Mouse (Mus musculus): ENCODE results near the gene Wsb1. TPM values are rescaled to one million over a fixed set of nuclear protein-coding genes. Genes with fewer than 3 reads are reported as not detected.
A peak's percentile ranks its signal among the peaks of the same experiment; 100 is the strongest.

The Wsb1 gene
- total RNA-seq, 2 experiments from 2014 or later, result 32.1 to 44.6 TPM

- DNase-seq, result no peak
Measured at GRCm38 (mm10) chr11:79217133-79217532, 37.3 kb downstream of the Wsb1 start.

DNA sequence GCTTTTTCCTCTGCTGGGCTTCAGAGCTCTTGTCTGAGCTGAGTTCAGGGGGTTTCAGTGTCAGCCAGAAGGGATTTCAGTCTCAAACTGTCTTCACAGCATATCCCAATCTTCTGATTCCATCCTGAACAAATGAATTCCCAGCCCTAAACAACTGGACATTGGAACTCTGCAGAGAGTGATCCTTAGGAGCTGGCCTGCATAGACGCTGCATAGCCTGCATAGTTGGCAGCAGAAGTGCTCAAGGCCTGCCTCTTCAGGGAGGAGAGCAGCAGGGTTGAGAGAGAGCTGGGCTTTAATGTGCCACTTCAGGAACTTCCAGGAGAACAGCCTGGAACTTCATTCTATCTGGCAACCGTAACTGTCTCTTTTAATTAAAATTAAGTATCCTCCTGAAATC is 38.9 kb downstream of the Wsb1 start:
- DNase-seq, result no peak

GRCm38 (mm10) chr11:79214015-79214418 is 40.5 kb downstream of the Wsb1 start:
- peak; percentile 98 for DNase-seq

- no peak for DNase-seq
Measured at GRCm38 (mm10) chr11:79209882-79210471, 44.5 kb downstream of the Wsb1 start.

DNA sequence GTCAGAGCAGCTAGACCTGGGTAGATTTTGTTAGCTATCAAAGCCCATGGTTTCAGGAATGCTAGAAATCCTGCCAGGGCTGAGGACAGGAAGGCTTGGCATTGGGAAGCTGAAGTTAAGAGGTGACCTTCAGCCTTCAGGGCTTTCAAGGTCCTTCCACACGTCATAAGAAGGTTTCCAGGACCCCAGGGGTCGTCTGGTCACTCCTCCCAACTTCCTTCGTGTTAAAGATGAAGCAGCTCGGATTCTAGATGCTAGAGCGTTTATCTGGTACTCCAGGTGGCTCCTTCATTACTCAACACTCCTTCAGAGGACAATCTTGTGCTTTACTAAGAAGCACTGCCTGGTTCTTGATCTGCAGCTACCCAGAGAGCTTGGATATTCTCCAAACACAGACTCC is 45.4 kb downstream of the Wsb1 start:
- no peak for DNase-seq

DNA sequence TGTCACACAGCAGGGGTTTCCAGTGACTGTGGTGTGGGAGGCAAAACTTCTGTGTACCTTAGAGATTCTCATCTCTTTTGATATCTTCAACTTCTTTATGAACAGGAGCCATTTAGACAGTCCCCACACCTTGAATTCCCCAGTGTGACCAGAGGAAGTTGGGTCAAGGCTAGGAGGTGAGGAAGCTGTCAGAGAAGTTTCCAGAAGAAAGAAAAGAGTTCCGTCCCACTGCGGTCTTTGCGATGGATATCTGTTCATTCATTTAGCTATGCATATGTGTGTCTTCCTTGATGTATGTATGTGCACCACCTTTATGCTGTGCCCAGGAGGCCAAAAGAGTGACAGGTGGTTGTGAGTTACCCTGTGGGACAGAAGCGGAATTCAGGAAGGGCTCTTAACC is 46.0 kb downstream of the Wsb1 start:
- DNase-seq, result no peak

GRCm38 (mm10) chr11:79207691-79208090 is 46.8 kb downstream of the Wsb1 start:
- no peak for DNase-seq

DNA sequence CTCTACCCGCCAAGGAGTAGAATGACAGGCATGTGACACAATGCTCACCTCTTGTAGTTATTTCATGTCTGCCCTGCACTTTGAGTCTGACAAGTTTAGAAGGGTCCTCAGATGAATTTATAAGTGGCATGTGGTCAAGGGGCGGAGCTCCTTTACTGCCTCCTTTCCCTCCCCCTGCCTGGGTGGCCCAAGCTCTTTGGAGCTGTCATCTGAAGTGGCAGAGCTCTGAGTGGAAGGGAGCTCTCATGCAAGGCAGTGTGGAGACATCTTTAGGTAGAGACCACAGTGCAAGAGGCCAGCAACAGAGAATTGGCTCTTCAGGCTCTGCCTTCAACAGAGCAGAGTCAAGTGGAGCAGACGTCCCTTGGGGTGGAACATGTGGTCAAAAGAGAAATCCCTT is 50.0 kb downstream of the Wsb1 start:
- DNase-seq, result no peak

DNA sequence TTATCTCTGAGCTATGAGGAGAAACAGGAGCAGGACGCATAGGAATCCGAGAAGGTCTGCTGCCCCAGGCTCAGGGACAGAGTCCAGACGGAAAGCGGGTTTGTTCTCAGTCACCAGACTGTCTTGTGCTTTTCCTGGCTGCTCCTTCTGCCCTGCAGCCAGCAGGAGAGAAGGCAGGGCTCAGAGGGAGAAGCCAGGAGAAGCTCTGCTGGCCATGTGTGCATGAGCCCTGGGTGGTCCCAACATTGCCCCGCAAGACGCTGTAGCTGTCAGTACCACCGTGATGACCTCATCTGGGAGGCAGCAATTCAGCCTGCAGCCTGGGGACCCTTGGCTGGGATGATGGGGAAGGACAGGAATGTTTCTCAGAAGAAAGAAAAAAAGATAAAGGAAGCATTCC is 54.0 kb downstream of the Wsb1 start:
- DNase-seq, result no peak

DNA sequence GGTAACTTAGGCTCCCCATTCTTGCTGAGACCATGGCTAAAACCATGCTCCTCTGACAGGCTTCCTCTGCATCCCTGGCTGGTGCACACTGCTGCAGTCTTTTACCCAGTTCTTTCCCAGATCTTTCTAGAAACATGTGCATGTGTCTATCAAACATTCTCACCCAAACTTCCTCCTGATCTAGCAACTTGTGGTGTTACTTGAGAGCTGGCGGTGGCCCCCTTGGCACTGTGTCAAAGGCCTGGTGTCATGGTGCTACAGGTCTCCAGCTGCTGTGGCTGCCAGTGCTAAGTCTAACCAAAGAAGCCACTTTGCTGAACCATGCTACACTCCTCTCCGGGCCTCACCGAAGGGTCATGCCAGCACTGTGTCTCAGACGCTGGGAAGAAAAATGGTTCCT is 55.9 kb downstream of the Wsb1 start:
- DNase-seq, result peak; percentile 37

DNA sequence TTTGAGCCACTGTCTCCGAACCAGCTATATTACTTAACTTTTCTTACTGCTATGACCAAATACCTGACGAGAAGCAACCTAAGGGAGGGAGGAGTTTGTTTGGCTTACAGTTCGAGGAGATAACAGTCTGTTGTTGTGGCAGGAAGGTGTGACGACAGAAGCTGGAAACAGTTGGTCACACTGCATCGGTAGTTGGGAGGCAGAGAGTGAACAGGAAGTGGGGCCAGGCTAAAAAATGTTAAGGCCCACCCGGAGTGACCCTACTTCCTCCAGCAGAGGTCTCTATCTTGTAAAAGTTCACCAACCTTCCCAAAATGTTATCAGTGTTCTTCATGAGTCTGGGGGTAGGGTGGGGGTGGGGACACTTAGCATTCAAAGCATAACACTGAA is 56.6 kb downstream of the Wsb1 start:
- DNase-seq, result no peak

DNA sequence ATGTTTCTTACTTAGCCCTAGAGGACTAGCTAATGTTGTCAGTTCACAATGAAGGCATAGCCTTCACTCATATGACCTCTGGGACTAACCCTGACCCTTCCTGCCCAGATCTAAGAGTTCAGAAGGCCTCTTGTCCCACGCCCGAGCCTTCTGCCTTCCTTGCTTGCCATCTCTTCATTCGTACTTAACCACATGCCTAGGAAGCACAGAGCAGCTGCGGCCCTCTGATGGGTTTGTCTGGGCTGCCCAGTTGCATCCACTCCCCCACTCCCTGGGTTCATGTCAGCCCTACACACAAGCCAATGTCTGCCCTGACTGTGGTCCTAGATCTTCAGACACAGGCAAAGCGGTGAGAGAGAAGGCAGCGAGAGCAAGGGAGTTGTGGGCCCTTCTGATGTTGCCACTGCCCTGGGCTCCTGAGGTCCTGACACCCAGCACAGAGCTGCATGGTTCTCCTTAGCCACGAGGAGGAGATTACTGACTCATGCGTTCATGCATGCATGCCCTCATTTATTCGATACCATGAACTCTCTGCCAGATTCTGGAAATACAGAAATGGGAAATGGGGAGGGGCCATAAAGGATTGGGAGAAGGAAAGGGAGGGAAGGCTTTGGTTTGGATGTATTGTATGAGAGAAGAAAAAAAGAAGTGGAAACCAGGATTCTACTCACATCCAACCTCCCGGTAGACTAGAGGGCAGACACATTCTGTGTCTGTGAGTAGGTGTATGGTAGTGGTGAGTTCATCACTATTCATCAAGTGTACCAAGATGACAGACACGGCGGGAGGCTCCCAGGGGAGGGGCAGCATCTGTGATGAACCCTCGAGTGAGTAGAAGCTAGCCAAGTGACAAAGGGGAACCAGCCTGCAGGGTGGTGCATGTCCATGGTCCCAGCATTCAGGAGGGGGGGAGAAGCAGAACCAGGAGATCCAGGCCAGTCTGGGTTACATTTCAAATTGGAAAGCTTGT is 57.3 kb downstream of the Wsb1 start:
- no peak for DNase-seq

DNA sequence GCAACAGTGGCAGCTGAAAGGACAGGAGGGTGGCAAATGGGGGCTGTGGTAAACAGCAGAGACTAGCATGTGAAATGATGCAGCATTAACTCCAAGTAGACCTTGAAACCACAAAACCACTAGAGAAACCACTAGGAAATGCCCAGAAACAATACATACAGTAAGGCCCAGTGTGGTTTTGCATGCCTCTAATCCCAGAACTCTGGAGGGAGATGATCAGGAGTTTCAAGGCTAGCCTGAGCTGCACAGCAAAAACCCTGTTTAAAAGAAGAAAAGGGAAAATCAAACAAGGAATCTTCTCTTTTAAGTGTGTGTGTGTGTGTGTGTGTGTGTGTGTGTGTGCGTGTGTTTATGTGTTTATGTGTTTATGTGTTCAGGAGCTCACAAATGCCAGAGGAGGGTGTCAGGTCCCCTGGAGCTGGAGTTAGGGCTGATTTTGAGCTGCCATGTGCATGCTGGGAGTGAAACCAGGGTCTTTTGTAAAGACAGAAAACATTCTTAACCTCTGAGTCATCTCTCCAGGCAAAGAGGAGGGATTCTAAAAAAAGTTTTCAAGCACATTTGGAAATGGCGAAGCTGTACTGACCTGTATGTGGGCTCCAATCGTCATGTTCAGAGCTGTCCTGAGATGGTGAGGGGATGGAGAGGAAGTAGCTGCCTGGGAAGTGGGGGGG is 58.1 kb downstream of the Wsb1 start:
- no peak for DNase-seq

GRCm38 (mm10) chr11:79192176-79192575 is 62.3 kb downstream of the Wsb1 start:
- no peak for DNase-seq

GRCm38 (mm10) chr11:79191214-79191613 is 63.3 kb downstream of the Wsb1 start:
- DNase-seq, result peak; percentile 52

DNA sequence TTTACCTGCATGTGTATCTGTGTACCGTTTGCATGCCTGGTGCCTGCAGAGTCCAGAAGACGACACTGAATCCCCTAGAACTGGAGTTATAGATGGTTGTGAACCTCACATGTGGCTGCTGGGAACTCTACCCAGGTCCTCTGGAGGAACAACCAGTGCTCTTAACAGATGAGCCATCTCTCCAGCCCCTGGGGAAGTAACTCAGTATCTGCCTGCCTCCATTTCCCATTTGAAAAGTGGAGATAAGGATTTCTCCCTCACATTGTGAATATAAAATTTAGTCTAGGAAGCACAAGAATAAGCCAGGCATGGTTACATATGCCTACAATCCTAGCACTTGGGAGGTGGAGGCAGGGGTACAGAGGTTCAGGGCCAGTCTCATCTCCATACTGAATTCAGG is 64.2 kb downstream of the Wsb1 start:
- no peak for DNase-seq

Other genes with a start within 250 kb of the Wsb1 start
- gene Ksr1, start 108.3 kb downstream of the Wsb1 start, total RNA-seq (2021), result 100 to 1,000 TPM; 103 to 118 TPM
- not detected for gene Gm9964, start 42.2 kb upstream of the Wsb1 start, total RNA-seq (2021)
- 10 to 100 TPM; 29.7 to 36.9 TPM for gene Nf1, start 85.0 kb upstream of the Wsb1 start, total RNA-seq (2021)
- under 1 TPM; 0.09 to 0.11 TPM for gene Omg, start 249.4 kb upstream of the Wsb1 start, total RNA-seq (2021)